Mouse (Mus musculus) monocyte, adult 5-6 weeks (primary cell): ENCODE results near the gene Tmprss2. TPM values are rescaled to one million over a fixed set of nuclear protein-coding genes. Genes with fewer than 3 reads are reported as not detected.

ENCODE experiments used
- ATAC-seq: fragments of 153-309, 156-312 bp; replicated peaks from 2 replicates; pipeline ENCODE4 v1.8.0; 2017; ENCODE audit warnings: mild to moderate bottlenecking; ENCODE audit not compliant: low TSS enrichment, insufficient number of reproducible peaks, severe bottlenecking, poor library complexity, low FRiP score
- total RNA-seq: library from RNA; stranded (forward); fragments of 200-1000, 200-491, 200-594 nt; gene quantifications from 3 replicates; pipeline ENCODE4 v1.2.3, GENCODE M21; 2017

Gene Tmprss2
- not detected in 3 replicates for total RNA-seq

DNA sequence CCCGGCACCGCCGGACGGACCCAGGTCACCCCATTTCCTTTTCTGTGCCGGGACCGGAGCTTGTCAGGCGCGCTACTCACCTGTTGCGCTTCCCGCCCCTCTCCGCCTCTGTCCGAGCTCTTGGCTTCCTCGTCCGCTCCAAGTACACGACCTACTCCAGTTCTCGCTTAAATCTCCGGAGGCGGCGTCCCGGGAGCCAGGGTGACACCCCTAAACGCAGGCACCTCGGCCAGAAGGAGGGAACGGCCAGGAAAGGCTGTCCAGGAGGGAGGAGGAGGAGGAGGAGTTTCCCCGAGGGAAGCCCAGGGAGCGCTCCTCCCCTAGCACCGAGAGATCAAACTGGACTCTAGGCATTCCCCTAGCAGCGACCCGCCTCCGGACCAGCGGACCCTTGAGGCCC lies at the start of gene Tmprss2:
Tmprss2 (minus strand) TSS at position 257 of the 400 bp plus-strand sequence.
- no peak for ATAC-seq

DNA sequence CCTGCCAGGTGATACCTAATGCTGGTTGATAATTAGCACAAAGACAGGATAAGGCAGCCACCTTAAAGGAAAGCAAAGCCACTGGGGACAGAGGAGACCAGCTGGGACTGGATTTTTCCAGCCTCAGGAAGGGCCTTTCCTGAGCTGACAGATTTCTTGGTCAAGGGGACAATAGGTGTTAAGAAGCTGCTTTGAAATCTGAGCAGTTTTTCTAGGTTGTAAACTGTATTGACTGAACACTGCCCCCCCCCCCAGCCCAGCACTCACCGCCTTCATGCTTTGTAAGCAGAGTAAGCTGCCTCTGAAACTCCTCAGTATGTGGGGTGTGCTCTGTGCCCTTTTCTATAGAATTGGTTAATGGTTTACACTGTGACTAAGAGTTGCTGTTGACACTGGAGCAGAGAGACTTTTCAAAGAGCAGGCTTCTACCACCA lies 48.2 kb upstream of the Tmprss2 start:
- no peak for ATAC-seq

DNA sequence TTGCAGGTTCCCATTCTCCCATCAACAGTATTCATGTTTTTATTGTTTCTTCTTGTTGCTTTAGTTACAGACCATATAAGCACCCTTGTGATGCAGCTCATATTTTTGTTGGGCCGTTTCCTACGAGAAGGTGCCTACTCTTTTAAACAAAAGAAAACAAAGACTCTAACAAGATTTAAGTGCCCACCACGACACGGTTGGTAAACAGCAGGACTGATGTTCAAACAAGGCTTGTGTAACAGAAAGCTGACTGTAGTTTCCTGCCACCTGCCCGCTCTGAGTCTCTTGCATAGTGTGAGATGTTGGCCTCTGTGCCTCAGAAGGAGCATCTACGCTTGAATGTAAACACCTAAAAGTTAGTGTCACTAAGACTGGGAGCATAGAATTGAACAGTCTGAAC lies 47.5 kb upstream of the Tmprss2 start:
- no peak for ATAC-seq

DNA sequence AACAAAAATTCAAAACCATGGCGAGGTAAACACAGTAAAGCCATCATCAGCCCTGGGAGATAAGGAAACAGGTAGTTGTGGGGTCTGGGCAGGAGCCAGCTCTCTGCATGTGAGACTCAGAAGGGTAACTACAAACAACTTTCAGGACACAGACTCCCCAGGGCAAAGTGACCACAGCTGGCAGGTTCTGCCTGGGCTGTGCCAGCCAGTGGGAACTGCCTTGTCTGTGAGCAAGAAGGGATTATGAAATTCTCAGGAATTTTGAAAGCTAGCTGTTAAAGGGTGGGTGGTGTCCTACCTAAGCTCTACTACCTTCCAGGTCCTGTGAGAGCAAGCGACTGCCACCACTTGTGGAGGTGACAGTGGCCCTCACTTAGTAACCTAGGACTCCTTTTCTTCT lies 44.8 kb upstream of the Tmprss2 start:
- ATAC-seq: no peak

DNA sequence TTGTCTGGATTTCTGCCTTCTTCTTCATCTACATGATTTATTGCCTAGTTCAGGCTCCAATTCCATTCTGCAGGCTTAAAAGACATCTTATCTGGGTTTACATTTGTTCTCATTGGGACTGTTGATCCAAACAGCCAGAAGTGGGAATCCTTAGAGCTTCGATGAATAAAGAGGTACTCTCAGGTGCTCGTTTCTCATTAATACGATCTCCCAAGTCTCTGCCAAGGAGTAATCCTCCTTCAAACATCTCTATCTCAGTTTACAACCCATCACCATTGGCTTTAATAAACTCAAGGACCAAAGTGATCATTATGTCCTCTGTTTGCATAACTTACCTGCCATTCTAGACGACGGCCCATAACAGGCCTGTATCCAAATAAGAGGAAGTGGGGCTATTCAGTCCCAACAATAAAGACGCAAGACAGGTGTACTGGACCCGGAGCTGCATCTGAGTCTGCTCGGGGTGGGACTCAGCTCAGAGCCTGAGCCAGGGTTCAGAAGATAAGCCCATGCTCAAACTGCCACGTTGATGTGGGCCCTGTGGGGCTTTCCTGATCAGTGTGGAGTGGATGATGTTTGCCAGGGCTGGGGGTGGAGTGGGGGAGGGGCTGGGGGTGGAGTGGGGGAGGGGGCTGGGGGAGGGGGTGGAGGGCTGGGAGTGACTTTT lies 38.7 kb upstream of the Tmprss2 start:
- ATAC-seq: no peak

DNA sequence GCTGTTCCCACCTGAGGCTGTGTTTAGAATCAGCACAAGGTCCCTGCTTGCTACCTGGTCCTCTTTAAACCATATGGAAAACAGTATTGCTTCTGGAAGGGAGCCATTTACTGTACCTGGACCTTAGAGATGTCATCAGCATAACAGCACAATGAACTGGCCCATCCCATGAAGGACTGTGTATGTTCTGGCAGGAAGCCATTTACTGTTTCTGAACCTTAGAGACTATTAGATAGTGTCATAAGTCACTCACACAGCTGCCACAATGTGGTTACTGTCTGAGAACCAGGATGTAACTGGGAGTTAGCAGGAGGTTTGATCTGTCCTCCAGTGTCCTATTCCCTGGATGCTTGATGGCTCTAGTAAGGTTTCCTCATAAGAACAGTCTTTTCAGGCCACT lies 33.7 kb upstream of the Tmprss2 start:
- ATAC-seq: no peak

DNA sequence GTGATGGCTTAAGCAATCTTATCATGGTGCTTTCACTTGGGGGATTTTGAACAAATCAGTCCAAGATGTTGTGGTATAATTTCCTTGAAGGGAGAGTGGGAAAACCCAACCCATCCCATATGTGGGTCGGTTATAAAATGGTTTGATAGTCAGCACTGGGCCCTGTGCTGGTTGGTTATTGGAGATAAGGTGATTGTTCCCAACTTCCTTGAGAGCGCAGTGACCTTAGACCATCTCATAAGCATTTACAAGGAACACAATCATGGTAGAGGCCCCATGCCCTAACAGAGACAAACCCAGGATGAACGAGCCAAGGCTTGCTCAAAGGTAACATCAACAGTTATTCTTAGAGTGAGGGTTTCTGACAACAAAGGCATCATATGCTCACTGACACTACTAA lies 28.6 kb upstream of the Tmprss2 start:
- no peak for ATAC-seq

DNA sequence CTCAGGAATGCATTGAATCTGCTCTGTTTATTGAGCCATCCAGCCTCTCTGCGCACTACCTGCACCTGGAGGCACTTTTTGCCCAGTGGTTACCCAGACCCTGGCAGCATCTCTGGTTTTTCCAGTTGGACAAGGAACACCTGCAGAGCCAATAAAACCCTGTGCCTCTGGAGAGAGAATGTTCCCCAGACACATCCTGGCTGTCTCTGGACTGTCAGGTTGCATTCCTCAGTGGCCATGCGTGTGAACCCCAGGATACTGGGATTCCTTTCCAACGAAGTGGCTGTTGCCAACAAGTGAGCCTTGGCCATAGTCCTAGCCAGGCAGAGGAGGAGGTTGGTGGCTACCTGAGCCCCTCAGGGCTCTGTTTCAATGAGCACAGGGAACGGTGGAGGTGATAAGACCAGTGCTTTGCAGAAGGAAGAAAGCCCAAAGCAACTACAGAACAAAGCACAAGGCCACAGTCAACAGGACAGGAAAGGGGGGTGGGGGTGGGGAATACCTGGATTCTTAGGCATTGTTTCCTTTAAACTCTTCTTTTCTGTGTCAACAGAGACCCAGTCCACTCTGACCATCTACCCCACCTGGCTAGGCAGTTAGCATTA lies 22.0 kb upstream of the Tmprss2 start:
- no peak for ATAC-seq

DNA sequence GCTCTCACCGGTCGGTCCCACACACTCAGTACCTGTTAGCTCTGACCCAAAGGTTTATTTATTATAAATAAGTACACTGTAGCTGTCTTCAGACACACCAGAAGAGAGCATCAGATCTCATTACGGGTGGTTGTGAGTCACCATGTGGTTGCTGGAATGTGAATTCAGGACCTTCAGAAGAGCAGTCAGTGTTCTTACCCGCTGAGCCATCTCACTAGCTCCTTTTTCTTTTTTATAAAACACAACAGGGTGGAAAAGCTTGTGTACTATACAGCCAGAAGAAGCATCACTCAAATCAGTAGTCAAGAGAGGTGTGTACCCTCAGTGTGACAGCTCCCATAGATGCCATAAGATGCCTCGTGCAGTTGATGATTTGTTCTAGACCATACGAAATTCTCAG lies 12.2 kb upstream of the Tmprss2 start:
- ATAC-seq: no peak

DNA sequence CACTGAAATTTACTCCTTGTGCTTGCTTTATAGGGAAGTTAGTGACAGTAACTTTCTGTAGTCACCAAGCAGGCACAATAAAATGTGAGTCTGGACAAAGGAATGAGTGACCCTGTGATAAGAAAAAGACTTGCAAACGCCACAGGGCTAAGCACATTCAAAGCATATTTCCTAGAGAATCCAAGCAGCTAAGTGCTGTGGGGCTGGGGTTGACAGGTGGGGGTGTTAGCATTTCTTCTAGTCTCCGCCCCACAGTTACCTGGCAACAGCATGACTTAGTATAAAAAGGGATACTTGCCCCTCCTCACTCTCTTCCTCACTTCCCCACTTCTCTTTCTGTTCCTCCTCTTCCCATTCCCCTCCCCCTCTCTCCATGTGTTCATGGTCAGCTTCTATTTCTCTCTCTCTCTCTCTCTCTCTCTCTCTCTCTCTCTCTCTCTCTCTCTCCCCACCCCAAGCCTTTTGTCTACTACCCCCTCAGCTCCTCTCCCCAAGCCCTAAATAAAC lies 11.4 kb upstream of the Tmprss2 start:
- no peak for ATAC-seq

DNA sequence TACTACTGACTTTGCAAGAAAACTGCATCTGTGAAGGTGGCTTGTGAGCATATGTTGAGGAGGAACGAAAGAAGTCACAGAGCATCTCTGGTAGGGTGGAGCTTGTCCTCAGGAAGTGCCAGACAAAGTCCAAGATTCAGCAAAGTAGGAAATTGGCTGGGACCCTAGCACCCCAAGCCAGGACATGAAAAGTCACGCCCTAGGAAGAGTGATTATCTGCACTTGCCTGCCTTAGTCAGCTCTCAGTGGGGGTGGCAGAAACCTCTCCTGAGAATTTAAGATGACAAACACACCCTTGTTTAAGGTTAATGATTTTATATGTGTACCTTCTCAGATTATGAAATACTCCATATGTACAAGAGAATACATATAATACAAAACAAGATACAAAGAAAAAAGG lies 7.3 kb upstream of the Tmprss2 start:
- no peak for ATAC-seq

DNA sequence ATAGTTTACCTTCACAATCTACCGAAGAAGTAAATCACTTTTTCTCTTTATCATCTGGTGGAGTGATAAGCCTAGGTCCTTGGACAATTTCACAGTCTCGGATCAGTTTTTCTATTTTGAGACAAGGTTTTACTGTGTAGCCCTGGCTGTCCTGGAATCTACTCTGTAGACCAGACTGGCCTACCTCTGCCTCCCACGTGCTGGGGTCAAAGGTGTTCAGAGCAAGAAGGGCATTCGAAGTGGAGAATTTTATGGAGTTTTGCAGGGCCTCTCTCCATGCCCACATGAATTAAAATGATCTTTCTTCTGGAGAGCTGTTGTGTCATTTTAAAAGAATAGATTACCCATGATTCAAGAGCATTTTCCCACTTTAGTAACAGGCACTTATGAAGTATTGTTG lies 1.0 kb upstream of the Tmprss2 start:
- no peak for ATAC-seq

DNA sequence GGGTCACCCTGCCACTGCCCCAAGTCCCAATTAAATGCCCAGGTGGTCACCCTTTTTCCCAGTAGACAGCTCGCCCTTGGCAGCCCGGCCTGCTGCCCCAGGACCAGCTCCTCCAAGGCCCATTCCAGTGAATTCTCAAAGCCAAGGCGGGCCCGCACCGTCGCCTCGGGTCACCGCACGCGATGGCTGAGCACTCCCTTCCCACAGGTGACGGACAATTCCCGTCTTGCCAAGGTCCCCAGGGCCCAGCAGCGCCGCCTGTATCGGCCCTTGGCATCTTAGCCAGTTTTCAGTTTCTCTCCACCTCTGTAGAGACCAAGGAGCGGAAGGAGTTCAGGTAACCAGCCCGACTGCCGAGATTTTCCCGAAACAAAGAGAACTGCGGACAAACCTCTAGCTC lies 749 bp downstream of the Tmprss2 start:
- ATAC-seq: no peak

DNA sequence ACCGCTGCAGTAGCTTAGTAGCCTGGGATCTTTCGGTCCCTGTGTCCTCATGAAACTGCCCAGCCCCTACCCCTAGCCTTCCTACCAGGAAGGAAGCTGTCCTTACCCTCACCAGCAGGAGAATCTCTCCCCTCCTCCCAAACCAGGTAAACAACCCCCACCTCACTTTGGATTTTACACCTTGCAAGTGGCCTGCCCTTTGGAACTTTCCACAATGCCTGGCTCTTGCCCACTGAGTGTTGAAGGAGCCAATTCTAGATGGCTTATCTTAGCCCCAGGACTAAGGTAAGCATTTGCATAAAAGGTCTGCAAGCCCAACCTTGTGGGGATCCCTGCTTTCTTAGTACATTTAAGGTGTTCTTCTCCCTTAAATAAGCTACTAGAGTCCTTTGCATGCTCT lies 1.3 kb downstream of the Tmprss2 start:
- no peak for ATAC-seq

DNA sequence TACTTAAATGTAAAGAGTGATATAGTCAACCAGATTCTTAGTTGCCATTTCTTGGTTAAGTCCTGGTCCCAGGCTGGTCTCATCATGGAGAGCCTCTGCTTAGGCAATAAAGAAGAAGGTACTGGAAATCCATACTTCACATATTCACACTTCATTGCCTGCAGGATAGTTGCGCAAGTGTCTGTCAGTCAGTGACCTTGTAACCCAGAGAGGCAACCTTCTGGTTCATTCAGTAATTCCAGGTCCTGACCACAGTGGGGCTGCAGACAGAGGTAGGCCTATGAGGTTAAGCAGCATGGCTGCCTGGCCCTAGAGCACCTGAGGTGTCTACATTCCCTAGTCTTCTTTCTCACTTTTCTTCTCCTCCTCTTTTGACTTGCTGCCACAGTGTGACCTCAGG lies 3.0 kb downstream of the Tmprss2 start:
- ATAC-seq: no peak

DNA sequence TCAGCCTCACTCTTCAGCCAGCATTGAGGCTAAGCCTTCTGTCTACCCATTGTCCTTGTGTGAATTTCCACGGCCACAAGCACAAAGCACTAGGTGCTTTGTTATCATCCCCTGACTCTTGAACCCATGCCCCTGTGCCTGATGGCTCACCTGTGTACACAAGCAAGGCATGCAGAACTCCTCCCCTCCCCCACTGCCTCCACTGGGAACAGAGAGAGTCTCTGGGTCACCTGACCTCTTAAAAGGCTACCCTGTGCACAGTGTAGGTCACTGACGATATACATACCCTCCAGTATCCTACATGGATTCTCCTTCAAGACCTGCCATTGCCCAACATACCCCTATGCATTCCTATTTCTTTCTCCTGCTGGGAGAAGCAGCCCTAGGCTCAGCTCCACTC lies 4.2 kb downstream of the Tmprss2 start:
- no peak for ATAC-seq

DNA sequence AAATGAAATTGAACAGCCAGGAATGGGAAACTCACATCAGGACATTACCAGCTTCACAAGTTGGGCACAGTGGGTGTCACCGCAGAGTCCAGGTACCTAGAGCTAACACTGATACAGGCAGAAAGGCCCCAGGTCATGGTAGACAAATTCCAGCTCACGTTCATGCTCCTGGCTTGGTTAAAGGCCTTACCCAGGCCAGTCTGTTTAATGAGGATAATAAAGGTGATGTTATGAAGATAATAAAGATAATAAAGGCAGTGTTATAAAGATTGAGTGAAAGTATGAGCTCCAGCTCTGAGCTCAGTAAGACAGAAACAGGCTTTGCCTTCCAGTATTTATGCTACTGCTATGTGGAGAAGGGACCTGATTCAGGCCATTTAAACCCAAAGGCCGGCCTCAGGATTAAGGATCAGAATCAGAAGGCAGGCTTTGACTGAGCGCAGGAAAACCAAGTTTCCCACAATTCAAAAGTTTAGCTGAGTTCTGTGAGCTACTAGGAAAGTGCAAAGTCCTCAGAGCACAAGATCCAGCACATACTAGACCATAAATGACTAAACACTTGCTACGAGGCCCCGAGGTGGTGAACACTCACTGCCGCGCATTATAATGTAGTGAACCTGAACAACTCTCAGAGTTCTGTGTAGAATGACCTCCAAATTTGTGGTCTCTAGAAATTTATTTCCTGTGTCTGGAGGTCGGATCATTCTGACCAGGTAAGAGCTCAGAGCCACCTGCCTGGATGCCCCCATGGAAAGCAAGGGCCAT lies 4.9 kb downstream of the Tmprss2 start:
- no peak for ATAC-seq

DNA sequence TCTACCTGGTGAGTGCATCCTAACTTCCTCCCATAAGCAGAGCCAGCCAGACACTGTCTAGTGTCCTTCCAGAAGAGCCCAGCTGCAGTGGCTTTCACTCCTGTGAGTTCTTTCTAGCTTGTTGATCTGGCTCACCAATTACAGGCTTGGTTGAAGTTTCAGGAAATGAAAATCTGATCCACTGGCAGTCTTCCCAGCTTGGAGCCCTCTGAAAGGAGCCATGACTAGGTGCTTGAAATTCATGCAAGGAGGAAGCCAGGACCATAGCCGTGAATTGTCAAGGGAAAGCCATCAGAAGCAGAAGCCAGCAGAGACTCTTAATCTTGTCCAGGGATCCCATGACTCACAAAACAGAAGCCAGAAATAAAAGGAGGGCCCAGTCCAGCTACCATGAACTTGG lies 8.7 kb downstream of the Tmprss2 start:
- ATAC-seq: no peak

DNA sequence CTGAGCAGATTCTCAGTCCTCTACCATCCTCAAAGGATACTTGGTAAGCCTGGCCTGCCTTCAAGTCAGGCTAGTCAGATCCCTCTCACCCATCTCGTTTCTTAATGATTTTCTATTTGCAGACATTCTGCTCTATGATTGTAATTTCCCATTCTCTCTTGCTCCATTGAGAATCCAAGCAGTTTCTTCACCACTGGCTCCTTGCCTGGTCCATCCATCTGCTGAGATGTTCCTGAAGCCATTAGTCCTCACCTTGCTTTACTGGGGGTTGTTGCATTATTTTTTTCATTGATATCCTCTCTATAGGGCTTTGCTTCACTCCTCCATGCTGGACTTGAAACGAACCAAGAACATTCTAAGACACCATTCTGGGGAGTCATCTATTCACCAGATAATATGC lies 10.4 kb downstream of the Tmprss2 start:
- ATAC-seq: no peak

DNA sequence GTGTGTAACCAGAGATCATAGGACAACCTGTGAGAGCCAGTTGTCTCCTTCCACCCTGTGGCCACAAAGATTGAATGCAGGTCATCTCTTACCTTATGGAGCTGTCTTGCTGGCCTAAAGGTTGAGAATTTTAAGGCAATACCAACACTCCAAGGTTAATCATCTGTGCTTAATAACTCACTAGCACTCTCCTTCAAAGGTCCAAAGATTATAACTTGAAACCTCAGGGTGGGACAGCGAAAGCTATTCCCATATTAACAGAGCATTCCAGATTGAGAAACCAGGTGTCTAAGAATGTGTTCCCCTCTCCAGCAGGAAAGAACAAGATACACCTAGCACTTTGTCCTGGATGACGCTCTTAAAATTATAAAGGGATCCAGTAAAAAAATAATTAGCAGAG lies 12.9 kb downstream of the Tmprss2 start:
- no peak for ATAC-seq
